Mouse (Mus musculus) brown adipose tissue, adult 24 weeks (tissue): ENCODE data around the gene Prim2. TPM values are rescaled to one million over a fixed set of nuclear protein-coding genes. Genes with fewer than 3 reads are reported as not detected.

Experiments
- H3K27ac ChIP-seq: fragments of 200-500 bp; replicated peaks from 2 replicates; pipeline ENCODE4 v1.5.1; 2012; ENCODE audit warnings: low read depth, mild to moderate bottlenecking, low read length
- H3K4me1 ChIP-seq: fragments of 200-500 bp; 2 replicates; pipeline ENCODE4 v1.6.1; 2012; ENCODE audit warnings: low read length, mixed read lengths; ENCODE audit not compliant: control insufficient read depth, insufficient read depth, insufficient read length
- H3K4me3 ChIP-seq: fragments of 200-500 bp; 2 replicates; pipeline ENCODE4 v1.5.1; 2012; ENCODE audit warnings: low read depth, mild to moderate bottlenecking, low read length, moderate library complexity; ENCODE audit not compliant: insufficient read depth
- polyA plus RNA-seq: library from polyadenylated mRNA; stranded (reverse); fragments of >200 nt; gene quantifications from 2 replicates; pipeline ENCODE4 v1.2.4, GENCODE M21; 2012; ENCODE audit not compliant: missing spikeins, insufficient read depth, insufficient read length

The Prim2 gene
- polyA plus RNA-seq, 1 experiment: 2.6 TPM

DNA sequence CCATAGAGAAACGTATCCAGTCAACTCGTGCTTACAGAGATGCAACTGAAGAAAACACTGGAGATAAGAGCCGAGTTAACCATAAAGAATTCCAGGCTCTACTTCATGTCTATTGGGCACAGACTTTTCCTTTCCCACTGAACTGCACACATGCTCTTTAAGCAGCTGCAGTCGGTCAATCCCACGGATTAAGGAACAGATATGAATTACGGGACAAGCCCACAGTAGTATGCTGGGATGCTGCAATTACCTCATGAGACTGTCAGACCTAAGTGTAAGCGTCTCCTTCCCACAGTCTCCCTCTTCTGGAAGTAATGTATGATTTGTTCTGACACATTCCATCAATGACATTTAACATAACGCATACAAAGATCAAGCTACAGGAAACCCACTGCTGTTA is 154.5 kb downstream of the Prim2 start:
- Histone ChIP-seq H3K4me1 (no peaks in the 10 kb centered on the region), H3K4me3 (no peak overlapping the region), H3K27ac (no peak overlapping the region)

DNA sequence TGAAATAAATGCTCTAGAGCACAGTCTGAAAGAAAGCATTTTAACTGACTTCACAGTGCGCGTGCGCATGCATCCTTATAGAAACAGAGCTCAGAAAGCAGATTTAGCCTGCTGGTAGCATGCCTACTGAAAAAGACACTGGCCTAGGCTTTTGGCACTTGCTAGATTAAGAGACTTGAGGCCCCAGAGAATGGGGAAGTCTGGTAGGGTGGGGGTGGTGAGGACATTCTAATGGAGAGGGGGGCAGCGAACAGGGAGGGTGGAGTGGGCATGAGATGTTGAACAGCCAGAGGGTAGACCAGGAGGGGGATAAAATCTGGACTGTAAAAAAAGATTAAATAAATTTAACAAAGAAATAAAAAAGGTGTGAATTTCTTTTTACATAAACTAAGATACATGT is 158.3 kb downstream of the Prim2 start:
- H3K27ac ChIP-seq: no peak overlapping the region
- no peaks in the 10 kb centered on the region for H3K4me1 ChIP-seq

DNA sequence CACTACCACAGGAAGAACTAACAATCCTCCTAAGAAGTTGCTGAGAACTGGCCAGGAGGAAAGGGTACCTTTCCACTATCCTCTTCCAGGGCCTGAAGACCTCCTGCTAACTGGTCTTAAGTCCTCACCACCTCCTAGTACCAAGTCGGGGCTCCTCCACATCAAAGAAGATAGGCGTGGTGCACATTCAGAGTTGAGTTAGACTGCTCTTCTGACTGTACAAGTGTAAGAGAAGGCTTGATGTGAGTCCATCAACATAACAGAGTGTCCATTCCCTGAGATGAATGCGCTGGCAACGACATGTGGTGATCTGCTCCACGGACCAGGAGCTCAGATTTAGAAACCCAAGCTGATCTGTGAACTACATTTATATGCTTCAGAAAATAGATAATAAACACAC is 165.2 kb downstream of the Prim2 start:
- Histone ChIP-seq H3K4me3 (no peak overlapping the region), H3K27ac (no peak overlapping the region), H3K4me1 (no peaks in the 10 kb centered on the region)

More for the DNA sequence above, 158.3 kb downstream of the Prim2 start:
- no peak overlapping the region for H3K4me3 ChIP-seq

DNA sequence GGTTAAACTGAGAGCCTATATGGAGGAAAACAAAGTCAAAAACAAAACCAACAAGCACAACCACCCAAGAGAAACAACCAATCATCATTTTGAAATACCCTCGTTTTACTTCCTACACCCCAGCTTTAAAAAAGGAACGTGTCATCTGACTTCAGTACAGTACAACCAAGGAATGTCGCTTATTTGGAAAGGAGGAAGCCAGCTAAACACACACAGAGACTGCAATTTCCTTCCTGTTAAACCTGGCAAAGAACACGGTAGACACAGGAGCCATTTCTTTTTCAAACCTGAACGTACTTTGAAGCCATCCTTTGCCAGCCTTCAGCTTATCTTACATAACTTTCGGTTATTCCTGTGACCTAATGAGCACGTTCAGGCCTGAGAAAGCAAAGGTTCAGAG is 166.7 kb downstream of the Prim2 start:
- no peak overlapping the region for H3K27ac ChIP-seq

GRCm38 (mm10) chr1:33502298-33502697 is 167.3 kb downstream of the Prim2 start:
- H3K4me1 ChIP-seq: no peaks in the 10 kb centered on the region
- no peak overlapping the region for H3K27ac ChIP-seq
- no peak overlapping the region for H3K4me3 ChIP-seq

More for the DNA sequence above, 166.7 kb downstream of the Prim2 start:
- Histone ChIP-seq H3K4me3 (no peak overlapping the region), H3K4me1 (no peaks in the 10 kb centered on the region)

GRCm38 (mm10) chr1:33500111-33500510 is 169.5 kb downstream of the Prim2 start:
- Histone ChIP-seq H3K4me1 (no peaks in the 10 kb centered on the region), H3K27ac (no peak overlapping the region), H3K4me3 (no peak overlapping the region)

DNA sequence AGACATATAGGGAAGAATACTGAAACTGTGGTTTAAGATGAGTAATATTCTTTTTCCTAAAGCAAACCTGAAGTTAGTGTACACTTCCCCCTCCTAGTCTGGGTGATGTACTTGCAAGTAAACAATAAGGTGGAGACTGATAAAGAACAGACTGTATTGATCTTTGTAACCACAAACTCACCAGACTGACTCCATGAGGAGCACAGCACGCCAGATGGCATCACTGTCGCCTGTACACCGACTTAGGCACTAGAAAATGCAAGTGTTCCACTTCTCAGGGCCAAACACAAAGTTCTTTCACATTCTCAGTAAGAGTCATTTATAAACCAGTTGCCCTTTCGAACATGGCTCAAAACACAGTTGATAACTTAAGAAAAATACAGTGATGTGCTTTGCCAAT is 170.0 kb downstream of the Prim2 start:
- H3K27ac ChIP-seq: no peak overlapping the region
- H3K4me3 ChIP-seq: no peak overlapping the region
- H3K4me1 ChIP-seq: no peaks in the 10 kb centered on the region

- H3K4me3 ChIP-seq: no peak overlapping the region
- H3K4me1 ChIP-seq: no peaks in the 10 kb centered on the region
Measured at GRCm38 (mm10) chr1:33496128-33496527, 173.5 kb downstream of the Prim2 start.

DNA sequence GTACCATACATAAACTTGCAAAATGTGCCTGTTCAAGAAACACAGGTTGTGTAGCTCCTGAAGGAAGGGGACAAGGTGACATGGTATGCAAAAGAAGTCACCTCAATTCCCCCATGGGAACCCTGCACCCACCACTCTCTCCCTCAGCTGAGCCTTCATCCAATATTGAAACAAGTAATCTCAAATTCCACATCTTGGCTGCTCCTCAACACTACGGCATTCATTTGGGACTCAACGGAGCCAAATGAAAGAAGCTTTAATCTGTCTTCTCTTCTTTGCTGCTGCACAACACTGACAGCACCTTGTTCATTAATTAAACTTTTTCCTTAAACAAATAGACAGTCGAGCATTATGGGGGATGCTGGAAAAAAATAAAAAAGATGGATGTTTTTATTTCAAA is 174.0 kb downstream of the Prim2 start:
- Histone ChIP-seq H3K4me1 (no peaks in the 10 kb centered on the region), H3K27ac (no peak overlapping the region), H3K4me3 (no peak overlapping the region)

More at GRCm38 (mm10) chr1:33496128-33496527, 173.5 kb downstream of the Prim2 start:
- H3K27ac ChIP-seq: no peak overlapping the region

GRCm38 (mm10) chr1:33495203-33495553 is 174.4 kb downstream of the Prim2 start:
- Histone ChIP-seq H3K4me1 (no peaks in the 10 kb centered on the region), H3K27ac (no peak overlapping the region), H3K4me3 (no peak overlapping the region)

- Histone ChIP-seq H3K4me3 (no peak overlapping the region), H3K4me1 (no peaks in the 10 kb centered on the region), H3K27ac (no peak overlapping the region)
Measured at GRCm38 (mm10) chr1:33494524-33495202, 174.9 kb downstream of the Prim2 start.

- H3K27ac ChIP-seq: no peak overlapping the region
- H3K4me1 ChIP-seq: no peaks in the 10 kb centered on the region
- H3K4me3 ChIP-seq: no peak overlapping the region
Measured at GRCm38 (mm10) chr1:33490220-33490619, 179.4 kb downstream of the Prim2 start.

DNA sequence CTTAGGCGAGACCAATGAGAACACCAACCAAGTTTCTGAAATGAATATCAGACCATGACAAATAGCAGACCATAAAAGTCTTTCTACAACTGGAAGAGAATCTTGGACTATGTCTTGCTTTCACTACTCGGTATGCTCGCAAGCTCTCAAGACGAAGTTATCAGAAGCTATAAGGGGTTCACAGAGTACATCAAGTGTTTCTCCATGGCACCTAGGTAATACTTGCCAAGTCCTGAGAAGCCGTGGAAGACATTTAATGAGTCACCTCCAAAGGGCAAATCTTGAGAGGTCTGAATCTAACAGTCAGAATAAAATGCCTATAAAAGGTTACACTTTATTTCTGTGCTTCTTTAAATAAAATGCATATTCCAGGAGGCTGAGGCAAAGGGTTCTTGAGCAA is 181.2 kb downstream of the Prim2 start:
- no peak overlapping the region for H3K27ac ChIP-seq

DNA sequence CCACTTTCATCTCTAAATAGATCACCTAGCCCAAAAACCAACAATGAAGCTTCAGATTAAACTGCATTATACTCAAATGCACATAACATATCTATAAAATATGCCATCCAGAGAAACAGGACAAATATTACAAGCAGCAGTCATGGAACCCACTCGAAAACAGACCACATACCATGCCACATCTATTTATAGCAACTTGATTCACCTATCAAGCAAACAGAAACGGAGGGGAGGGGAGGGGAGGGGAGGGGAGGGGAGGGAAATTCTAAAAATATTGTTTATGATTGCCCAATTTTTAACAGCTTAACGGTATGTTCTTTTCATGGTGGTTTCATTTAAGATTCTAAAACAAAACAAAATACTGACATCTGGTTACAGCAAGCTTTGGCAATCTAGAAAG is 185.8 kb downstream of the Prim2 start:
- Histone ChIP-seq H3K4me1 (no peaks in the 10 kb centered on the region), H3K4me3 (no peak overlapping the region), H3K27ac (no peak overlapping the region)

More for the DNA sequence above, 181.2 kb downstream of the Prim2 start:
- H3K4me1 ChIP-seq: no peaks in the 10 kb centered on the region
- H3K4me3 ChIP-seq: no peak overlapping the region

- Histone ChIP-seq H3K4me1 (no peaks in the 10 kb centered on the region), H3K4me3 (no peak overlapping the region), H3K27ac (no peak overlapping the region)
Measured at GRCm38 (mm10) chr1:33480382-33480781, 189.2 kb downstream of the Prim2 start.

- Histone ChIP-seq H3K4me1 (no peaks in the 10 kb centered on the region), H3K4me3 (no peak overlapping the region), H3K27ac (no peak overlapping the region)
Measured at GRCm38 (mm10) chr1:33471069-33471468, 198.5 kb downstream of the Prim2 start.
